Mouse (Mus musculus): ENCODE measurements around the gene Tcf19. TPM values are rescaled to one million over a fixed set of nuclear protein-coding genes. Genes with fewer than 3 reads are reported as not detected.
A peak's percentile ranks its signal among the peaks of the same experiment; 100 is the strongest.

Tcf19 gene
- 39.5 and 40.2 TPM in 2 replicates for polyA plus RNA-seq (2015; fragmentation: Nextera tagmentation; extraction: Ambion mirVana)

DNA sequence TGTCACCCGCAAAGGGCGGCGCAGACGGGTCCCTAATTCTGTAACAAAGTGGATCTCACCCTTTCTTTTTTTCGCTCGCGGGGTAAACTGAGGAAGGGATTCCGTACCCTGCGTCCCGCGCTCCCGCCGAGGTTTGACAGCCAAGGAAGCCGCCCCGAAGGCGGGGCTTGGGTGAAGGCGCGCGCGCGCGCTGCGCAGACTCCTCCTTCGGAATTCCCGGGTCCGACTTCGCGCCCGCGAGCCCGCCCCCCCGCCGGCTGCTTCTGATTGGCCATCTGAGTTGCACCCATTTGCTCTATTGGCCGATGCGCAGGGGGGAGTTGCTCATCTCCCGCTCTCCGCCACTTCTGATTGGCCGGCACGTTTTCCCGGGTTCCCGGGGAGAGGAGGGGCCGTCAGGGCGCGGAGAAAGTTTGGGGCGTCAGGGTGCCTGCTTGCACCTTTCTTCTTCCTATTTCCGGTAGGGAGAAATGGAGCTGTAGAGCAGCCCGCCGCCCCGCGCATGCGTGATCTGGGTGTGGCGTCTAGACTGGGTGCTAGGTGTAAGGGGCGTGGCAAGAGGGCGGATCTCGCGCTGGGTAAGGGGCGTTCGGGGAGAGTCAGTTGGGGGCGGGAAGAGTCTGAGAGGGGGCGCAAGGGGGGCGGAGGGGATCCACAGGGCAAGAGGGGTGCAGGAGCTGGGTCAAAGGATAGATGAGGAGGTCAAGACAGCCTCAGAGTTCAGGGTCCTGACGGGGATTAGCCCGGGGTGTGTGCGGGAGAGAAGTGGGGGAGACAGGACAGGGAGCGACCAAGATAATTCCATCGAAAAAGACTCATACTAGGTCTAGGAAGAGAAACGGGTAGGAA lies at the start of gene Tcf19, which contains the start of gene Cchcr1:
Tcf19 (minus strand) TSS at position 173 of the 849 bp plus-strand sequence.
Cchcr1 (plus strand) TSS at position 449 of the 849 bp plus-strand sequence.
- Histone ChIP-seq H3K9me3 (replicated peaks; ENCODE audit: control insufficient read depth, low read length) (no peaks in the 10 kb centered on the region), H3K27me3 (ENCODE audit: control insufficient read depth, insufficient read depth, low read depth, low read length) (no peaks in the 10 kb centered on the region), H3K4me3 (ENCODE audit: low read depth, low read length) (peak within 1 kb of the TSS; percentile 81), H3K4me1 (ENCODE audit: control insufficient read depth, low read depth, low read length) (peaks cover 31% of the 10 kb centered on the region), H3K4me2 (ENCODE audit: low read depth, low read length) (peak within 1 kb of the TSS; percentile 80), H3K9ac (ENCODE audit: low read depth, low read length) (peak within 1 kb of the TSS; percentile 74), H3K27ac (ENCODE audit: low read length) (peak within 1 kb of the TSS; percentile 82), H3K36me3 (ENCODE audit: control insufficient read depth, insufficient read depth) (peaks cover 17% of the 10 kb centered on the region)
- peak; percentile 96 for ATAC-seq (ENCODE audit: low read depth)
- under 1% methylated on average over 67 of the region's 67 CpGs for WGBS (ENCODE audit: insufficient replicate concordance)

- WGBS (ENCODE audit: insufficient replicate concordance): 42% methylated on average over 8 of the region's 8 CpGs
- H3K4me3 ChIP-seq (ENCODE audit: low read depth, low read length): no peak overlapping the region
- no peaks in the 10 kb centered on the region for H3K27me3 ChIP-seq (ENCODE audit: control insufficient read depth, insufficient read depth, low read depth, low read length)
- no peak overlapping the region for H3K27ac ChIP-seq (ENCODE audit: low read length)
- H3K9me3 ChIP-seq (replicated peaks; ENCODE audit: control insufficient read depth, low read length): no peaks in the 10 kb centered on the region
- no peak overlapping the region for H3K4me2 ChIP-seq (ENCODE audit: low read depth, low read length)
- no peak for ATAC-seq (ENCODE audit: low read depth)
- H3K36me3 ChIP-seq (ENCODE audit: control insufficient read depth, insufficient read depth): no peaks in the 10 kb centered on the region
- H3K9ac ChIP-seq (ENCODE audit: low read depth, low read length): no peak overlapping the region
- H3K4me1 ChIP-seq (ENCODE audit: control insufficient read depth, low read depth, low read length): no peaks in the 10 kb centered on the region
Observed at GRCm38 (mm10) chr17:35558216-35558615, 41.6 kb upstream of the Tcf19 start.

DNA sequence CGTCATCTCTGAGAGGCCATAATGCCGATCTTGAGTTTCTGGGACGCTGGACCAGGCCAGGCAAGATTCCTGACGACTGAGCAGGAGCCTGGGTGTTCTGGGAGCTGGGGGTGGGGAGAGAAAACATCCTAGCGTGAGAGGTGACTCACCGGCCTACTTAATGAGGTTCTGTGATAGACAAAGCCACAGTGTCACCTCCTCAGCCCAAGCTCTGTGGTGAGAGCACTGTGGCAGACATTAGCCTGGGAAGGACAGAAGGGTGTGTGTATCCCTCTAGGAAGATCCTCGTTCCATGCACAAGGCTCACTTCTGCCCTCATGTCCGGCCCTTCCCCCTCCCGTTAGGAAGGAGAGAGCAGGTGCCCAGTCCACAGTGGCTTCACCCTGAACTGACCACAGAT lies 40.7 kb upstream of the Tcf19 start:
- H3K4me1 ChIP-seq (ENCODE audit: control insufficient read depth, low read depth, low read length): no peaks in the 10 kb centered on the region
- no peak overlapping the region for H3K4me3 ChIP-seq (ENCODE audit: low read depth, low read length)
- ATAC-seq (ENCODE audit: low read depth): no peak
- H3K27me3 ChIP-seq (ENCODE audit: control insufficient read depth, insufficient read depth, low read depth, low read length): no peaks in the 10 kb centered on the region
- 60% methylated on average over 9 of the region's 9 CpGs for whole genome bisulfite sequencing (ENCODE audit: insufficient replicate concordance)
- H3K36me3 ChIP-seq (ENCODE audit: control insufficient read depth, insufficient read depth): no peaks in the 10 kb centered on the region
- no peaks in the 10 kb centered on the region for H3K9me3 ChIP-seq (replicated peaks; ENCODE audit: control insufficient read depth, low read length)
- no peak overlapping the region for H3K9ac ChIP-seq (ENCODE audit: low read depth, low read length)
- no peak overlapping the region for H3K27ac ChIP-seq (ENCODE audit: low read length)
- H3K4me2 ChIP-seq (ENCODE audit: low read depth, low read length): no peak overlapping the region

DNA sequence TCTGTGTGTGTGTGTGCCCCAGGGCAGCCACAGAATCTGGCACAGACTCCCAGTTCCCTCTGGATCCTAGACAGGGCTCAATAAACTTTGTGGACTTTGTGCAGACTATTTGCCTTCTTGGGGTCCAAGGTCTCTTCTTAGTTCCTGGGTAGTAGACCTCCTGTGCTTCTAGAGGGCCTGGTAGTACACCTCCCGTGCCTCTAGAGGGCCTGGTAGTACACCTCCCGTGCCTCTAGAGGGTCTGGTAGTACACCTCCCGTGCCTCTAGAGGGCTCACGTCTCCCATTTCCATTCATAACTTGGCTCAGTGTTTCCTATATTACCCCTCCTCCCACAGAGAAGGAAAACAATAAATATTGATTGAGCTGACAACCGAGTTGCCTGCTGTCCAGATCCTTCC lies 40.2 kb upstream of the Tcf19 start:
- no peaks in the 10 kb centered on the region for H3K4me1 ChIP-seq (ENCODE audit: control insufficient read depth, low read depth, low read length)
- no peaks in the 10 kb centered on the region for H3K36me3 ChIP-seq (ENCODE audit: control insufficient read depth, insufficient read depth)
- H3K27ac ChIP-seq (ENCODE audit: low read length): no peak overlapping the region
- WGBS (ENCODE audit: insufficient replicate concordance): 24% methylated on average over 5 of the region's 5 CpGs
- no peaks in the 10 kb centered on the region for H3K27me3 ChIP-seq (ENCODE audit: control insufficient read depth, insufficient read depth, low read depth, low read length)
- no peak overlapping the region for H3K4me2 ChIP-seq (ENCODE audit: low read depth, low read length)
- H3K9ac ChIP-seq (ENCODE audit: low read depth, low read length): no peak overlapping the region
- ATAC-seq (ENCODE audit: low read depth): no peak
- H3K4me3 ChIP-seq (ENCODE audit: low read depth, low read length): no peak overlapping the region
- H3K9me3 ChIP-seq (replicated peaks; ENCODE audit: control insufficient read depth, low read length): no peaks in the 10 kb centered on the region

DNA sequence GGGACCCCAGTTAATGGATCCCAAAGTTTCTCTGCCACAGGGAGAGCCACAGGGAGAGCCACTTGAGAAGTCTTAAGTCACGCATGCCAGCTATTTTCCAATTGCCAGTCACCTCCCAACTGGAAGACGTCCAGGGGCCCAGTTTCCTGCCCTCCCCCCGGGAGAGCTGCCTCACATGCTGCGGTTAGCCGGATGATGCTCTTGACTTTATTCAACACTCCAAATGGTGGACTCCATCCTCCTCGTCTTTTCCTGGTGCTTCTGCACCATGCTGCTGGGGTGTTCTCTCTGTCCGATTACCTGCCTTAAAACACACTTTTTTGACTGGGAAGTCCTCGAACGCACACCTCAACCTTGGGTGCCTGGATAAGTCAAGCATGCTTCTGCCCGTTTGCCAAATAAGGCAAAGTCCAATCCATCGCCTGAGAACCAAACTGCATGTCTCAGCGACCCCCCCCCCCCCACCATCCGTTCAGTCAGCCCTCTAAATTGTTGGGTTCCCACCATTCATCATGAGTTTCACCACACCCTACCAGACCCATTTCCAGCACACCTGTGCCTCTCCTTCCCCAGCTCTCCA lies 39.7 kb upstream of the Tcf19 start:
- Histone ChIP-seq H3K4me2 (ENCODE audit: low read depth, low read length) (no peak overlapping the region), H3K36me3 (ENCODE audit: control insufficient read depth, insufficient read depth) (no peaks in the 10 kb centered on the region), H3K27me3 (ENCODE audit: control insufficient read depth, insufficient read depth, low read depth, low read length) (no peaks in the 10 kb centered on the region), H3K9ac (ENCODE audit: low read depth, low read length) (no peak overlapping the region), H3K4me3 (ENCODE audit: low read depth, low read length) (no peak overlapping the region), H3K4me1 (ENCODE audit: control insufficient read depth, low read depth, low read length) (no peaks in the 10 kb centered on the region), H3K9me3 (replicated peaks; ENCODE audit: control insufficient read depth, low read length) (no peaks in the 10 kb centered on the region), H3K27ac (ENCODE audit: low read length) (no peak overlapping the region)
- ATAC-seq (ENCODE audit: low read depth): no peak
- WGBS (ENCODE audit: insufficient replicate concordance): 70% methylated on average over 13 of the region's 13 CpGs

DNA sequence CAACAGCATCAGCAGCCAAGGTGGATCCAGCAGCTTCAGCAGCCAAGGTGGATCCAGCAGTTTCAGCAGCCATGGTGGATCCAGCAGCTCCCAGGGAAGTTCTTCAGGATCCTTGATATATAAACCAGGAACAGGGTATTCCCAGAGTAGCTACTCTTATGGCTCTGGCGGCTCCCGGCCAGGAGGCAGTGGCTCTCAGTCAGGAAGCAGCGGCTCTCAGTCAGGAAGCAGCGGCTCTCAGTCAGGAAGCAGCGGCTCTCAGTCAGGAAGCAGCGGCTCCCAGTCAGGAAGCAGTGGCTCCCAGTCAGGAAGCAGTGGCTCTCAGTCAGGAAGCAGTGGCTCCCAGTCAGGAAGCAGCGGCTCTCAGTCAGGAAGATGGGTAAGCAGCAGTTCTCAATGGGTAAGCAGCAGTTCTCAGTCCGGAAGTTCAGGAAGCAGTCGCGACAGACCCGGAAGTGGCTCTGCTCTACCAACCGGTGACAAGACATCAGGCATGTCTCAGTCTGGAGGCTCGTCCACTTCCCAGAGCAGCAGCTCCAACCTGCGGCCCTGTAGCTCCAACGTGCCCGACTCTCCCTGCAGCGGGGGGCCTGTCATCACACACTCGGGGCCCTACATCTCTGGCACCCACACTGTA lies 38.3 kb upstream of the Tcf19 start:
- 75% methylated on average over 18 of the region's 18 CpGs for WGBS (ENCODE audit: insufficient replicate concordance)
- H3K4me2 ChIP-seq (ENCODE audit: low read depth, low read length): no peak overlapping the region
- no peaks in the 10 kb centered on the region for H3K4me1 ChIP-seq (ENCODE audit: control insufficient read depth, low read depth, low read length)
- H3K9me3 ChIP-seq (replicated peaks; ENCODE audit: control insufficient read depth, low read length): no peaks in the 10 kb centered on the region
- no peak overlapping the region for H3K4me3 ChIP-seq (ENCODE audit: low read depth, low read length)
- ATAC-seq (ENCODE audit: low read depth): no peak
- H3K36me3 ChIP-seq (ENCODE audit: control insufficient read depth, insufficient read depth): no peaks in the 10 kb centered on the region
- no peak overlapping the region for H3K27ac ChIP-seq (ENCODE audit: low read length)
- no peak overlapping the region for H3K9ac ChIP-seq (ENCODE audit: low read depth, low read length)
- no peaks in the 10 kb centered on the region for H3K27me3 ChIP-seq (ENCODE audit: control insufficient read depth, insufficient read depth, low read depth, low read length)

DNA sequence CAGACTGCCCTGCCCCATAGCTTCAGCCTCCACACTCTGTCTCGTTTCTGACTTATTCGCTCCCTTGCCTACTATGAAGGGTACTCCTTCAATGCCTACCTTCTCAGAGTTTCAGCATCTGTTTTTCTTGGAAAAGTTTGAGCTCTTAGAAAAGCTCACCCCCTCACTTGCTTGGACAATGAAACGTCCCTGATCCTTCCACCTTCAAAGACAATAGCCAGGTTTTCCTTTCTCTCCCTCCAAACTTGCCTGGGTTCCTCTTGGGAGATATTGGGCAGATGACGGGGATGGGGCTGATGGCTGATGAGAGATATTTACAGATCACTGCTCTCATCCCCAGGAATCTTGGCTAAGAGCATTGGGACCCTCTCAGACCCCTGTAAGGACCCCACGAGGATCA lies 37.7 kb upstream of the Tcf19 start:
- WGBS (ENCODE audit: insufficient replicate concordance): 57% methylated on average over 5 of the region's 5 CpGs
- no peak overlapping the region for H3K4me3 ChIP-seq (ENCODE audit: low read depth, low read length)
- no peak for ATAC-seq (ENCODE audit: low read depth)

DNA sequence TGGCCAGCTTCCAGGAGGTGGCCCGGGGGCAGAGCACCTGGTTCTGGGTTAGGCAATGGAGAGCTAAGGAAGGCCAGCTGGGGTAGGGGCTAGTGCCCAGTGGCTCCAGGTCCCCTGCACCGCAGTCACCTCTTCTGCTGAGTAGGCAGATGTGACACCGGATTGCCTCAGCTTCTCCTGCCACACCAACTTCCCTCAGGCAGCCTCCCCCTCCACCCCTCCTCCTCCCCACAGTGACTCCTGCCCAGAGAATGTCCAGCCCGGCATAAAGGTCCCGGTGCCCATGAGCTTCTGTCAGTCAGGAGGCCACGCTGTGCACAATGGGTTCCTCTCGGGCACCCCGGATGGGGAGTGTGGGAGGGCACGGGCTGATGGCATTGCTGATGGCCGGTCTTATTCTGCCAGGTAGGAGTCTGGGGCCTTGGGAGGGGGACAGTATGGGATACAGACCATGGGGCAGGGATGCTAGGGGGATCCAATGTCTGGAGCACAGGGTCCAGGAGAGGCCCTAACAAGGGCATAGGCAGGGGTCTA lies 35.3 kb upstream of the Tcf19 start, which contains the start of gene Cdsn:
Cdsn (plus strand) TSS at position 248 of the 534 bp plus-strand sequence.
- H3K9ac ChIP-seq (ENCODE audit: low read depth, low read length): no peak within 1 kb of the TSS
- H3K27ac ChIP-seq (ENCODE audit: low read length): no peak within 1 kb of the TSS
- no peaks in the 10 kb centered on the region for H3K9me3 ChIP-seq (replicated peaks; ENCODE audit: control insufficient read depth, low read length)
- H3K4me2 ChIP-seq (ENCODE audit: low read depth, low read length): no peak within 1 kb of the TSS
- WGBS (ENCODE audit: insufficient replicate concordance): 69% methylated on average over 10 of the region's 10 CpGs
- no peaks in the 10 kb centered on the region for H3K27me3 ChIP-seq (ENCODE audit: control insufficient read depth, insufficient read depth, low read depth, low read length)
- ATAC-seq (ENCODE audit: low read depth): no peak
- no peaks in the 10 kb centered on the region for H3K4me1 ChIP-seq (ENCODE audit: control insufficient read depth, low read depth, low read length)
- no peaks in the 10 kb centered on the region for H3K36me3 ChIP-seq (ENCODE audit: control insufficient read depth, insufficient read depth)
- H3K4me3 ChIP-seq (ENCODE audit: low read depth, low read length): no peak within 1 kb of the TSS

More for the DNA sequence above, 37.7 kb upstream of the Tcf19 start:
- Histone ChIP-seq H3K4me1 (ENCODE audit: control insufficient read depth, low read depth, low read length) (no peaks in the 10 kb centered on the region), H3K36me3 (ENCODE audit: control insufficient read depth, insufficient read depth) (no peaks in the 10 kb centered on the region), H3K27ac (ENCODE audit: low read length) (no peak overlapping the region), H3K9ac (ENCODE audit: low read depth, low read length) (no peak overlapping the region), H3K27me3 (ENCODE audit: control insufficient read depth, insufficient read depth, low read depth, low read length) (no peaks in the 10 kb centered on the region), H3K4me2 (ENCODE audit: low read depth, low read length) (no peak overlapping the region), H3K9me3 (replicated peaks; ENCODE audit: control insufficient read depth, low read length) (no peaks in the 10 kb centered on the region)
